Mouse (Mus musculus): ENCODE data around the gene Tubgcp5.

The Tubgcp5 gene

GRCm38 (mm10) chr7:55852787-55853186, 58.8 kb downstream of the Tubgcp5 start:
- DNase-seq (ENCODE audit: low spot score in 2 of 2), result no peak

GRCm38 (mm10) chr7:55855597-55855996, 61.6 kb downstream of the Tubgcp5 start:
- no peak for DNase-seq (ENCODE audit: low spot score in 2 of 2)

DNA sequence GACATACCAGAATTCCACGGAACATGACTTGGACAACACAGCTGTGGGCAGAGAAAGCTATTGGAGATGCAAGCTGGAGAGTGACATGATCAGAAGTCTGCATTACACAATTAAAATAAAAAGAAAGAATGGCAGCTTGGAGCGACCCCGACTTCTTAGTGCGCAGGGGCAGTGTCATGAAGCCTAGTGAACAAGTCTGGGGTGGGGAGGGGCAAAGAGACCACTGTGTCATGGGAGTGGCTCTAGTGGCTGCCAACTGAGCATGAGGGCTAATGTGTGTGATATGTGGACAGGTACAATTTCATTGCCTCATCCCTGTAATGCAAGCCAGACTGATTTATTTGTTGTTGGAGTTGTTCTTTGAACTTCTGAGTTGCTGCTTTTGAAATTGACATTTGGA, 62.8 kb downstream of the Tubgcp5 start:
- DNase-seq (ENCODE audit: low spot score in 2 of 2), result no peak

- DNase-seq (ENCODE audit: low spot score in 2 of 2), result no peak
These were observed 63.8 kb downstream of the Tubgcp5 start for GRCm38 (mm10) chr7:55857729-55858128.

- DNase-seq (ENCODE audit: low spot score in 2 of 2), result no peak
These were observed 65.0 kb downstream of the Tubgcp5 start for GRCm38 (mm10) chr7:55858836-55859517.

DNA sequence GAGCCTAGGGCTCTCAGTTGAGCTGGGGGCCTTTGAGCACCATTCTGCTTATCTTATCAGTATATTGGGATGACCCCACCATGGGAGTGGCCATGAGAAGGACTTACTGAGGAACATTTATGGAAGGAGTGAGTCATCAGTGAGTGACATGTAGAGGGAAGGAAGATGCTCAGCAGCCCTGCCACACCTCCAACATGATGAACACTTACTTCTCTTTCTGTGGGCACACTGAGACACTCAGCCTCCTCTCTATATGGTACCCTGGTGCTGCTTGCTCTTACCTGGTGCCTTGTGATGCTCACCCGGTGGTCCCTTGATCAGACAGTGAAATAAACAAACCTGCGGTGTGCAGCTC, 65.5 kb downstream of the Tubgcp5 start:
- no peak for DNase-seq (ENCODE audit: low spot score in 2 of 2)

DNA sequence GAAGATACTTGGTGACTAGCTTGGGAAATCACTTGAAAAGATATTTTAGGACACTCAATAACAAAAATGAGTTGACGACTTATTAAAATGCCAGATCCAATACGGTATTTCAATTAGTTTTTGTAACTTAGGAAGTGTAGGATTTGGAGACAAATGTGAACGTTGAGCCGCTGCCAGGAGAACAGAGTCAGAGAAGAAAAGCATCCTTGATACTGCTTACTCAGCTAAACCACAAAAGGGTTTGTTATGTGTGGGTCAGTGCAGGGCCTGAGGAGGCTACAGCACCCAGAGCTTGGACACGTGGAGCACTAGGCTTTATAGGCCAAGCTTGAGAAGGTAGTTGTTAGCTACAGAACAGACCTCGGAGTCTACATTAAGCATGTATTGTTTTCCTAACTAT, 66.0 kb downstream of the Tubgcp5 start:
- no peak for DNase-seq (ENCODE audit: low spot score in 2 of 2)

DNA sequence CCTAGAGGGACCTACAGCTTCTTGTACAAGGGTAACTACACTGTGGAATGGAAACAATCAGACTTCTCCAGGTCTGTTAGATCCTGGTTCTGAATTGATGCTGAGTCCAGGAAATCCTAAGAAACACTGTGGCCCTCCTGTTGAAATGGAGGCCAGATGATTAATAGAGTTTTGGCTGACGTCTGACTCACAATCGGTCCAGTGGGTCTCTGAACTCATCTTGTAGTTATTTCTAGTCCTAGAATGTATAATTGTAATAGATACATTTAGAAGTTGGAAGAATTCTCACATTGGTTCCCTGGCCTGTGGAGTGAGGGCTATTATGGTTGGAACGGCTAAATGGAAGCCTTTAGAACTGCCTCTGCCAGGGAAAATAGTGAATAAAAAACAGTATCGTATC, 67.2 kb downstream of the Tubgcp5 start:
- DNase-seq (ENCODE audit: low spot score in 2 of 2), result no peak

DNA sequence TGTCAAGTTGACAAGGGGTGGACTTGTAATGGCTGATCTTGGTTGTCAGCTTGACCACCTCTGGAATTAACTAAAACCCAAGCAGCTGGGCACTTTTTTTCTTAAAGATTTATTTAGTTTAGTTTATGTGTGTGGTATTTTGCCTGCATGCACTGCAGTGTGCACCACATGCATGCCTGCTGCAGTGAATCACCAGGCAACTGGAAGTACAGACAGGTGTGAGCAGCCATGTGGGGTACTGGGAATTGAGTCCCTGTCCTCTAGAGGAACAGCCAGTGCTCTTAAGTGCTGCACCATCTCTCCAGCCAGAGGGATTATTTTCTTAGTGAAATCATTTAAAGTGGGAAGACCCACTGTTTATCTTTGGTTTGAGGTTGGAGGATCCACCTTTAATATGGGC, 71.1 kb downstream of the Tubgcp5 start:
- DNase-seq (ENCODE audit: low spot score in 2 of 2), result no peak

GRCm38 (mm10) chr7:55865750-55866416, 71.9 kb downstream of the Tubgcp5 start:
- no peak for DNase-seq (ENCODE audit: low spot score in 2 of 2)

DNA sequence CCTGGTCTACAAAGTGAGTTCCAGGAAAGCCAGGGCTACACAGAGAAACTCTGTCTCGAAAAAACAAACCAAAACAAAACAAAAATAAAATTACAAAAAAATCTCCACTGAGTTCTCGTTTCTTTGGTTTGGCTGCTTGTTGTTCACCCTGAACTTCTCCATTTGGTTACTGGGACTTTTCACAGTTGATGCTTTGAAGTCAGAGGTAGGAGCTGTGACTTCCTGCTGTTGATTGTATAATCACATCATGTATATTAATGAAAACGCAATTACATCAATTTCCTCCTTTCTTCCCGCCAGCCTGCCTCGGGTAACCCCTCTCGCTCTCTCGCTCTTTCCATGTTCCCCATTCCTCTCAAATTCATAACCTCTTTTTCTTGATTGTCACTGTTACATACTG, 74.3 kb downstream of the Tubgcp5 start:
- no peak for DNase-seq (ENCODE audit: low spot score in 2 of 2)

- no peak for DNase-seq (ENCODE audit: low spot score in 2 of 2)
These were observed 75.3 kb downstream of the Tubgcp5 start for GRCm38 (mm10) chr7:55869220-55869619.

DNA sequence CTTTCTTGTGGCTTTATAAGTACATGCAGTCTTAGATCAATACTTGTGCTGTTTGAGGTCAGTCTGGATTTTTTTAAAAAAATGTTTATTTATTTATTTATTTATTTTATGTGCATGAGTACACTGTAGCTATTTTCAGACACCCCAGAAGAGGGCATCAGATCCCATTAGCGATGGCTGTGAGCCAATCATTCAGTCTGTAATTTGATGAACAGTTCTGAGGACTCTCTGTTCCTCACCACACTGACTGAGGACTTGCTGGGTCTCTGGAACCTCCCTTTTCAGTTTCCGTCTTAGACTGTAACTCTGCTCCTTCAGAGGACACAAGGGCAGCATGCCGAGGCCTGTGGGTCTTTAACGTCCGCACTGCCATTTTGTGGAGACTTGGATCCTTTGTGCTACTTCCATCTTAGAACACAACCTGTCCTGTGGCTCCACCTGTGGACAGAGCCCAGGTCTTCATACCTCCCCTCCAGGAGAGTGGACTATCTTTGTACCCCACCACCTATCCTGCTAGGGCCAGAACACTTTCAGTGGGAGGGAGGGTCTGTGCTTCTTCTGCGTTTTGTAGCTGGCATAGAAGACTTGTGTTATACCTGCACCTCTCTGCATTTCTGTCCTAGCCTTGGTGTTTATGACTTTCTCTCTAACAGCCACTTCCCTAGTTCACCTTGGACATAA, 76.5 kb downstream of the Tubgcp5 start:
- no peak for DNase-seq (ENCODE audit: low spot score in 2 of 2)

GRCm38 (mm10) chr7:55871476-55871875, 77.5 kb downstream of the Tubgcp5 start:
- no peak for DNase-seq (ENCODE audit: low spot score in 2 of 2)

DNA sequence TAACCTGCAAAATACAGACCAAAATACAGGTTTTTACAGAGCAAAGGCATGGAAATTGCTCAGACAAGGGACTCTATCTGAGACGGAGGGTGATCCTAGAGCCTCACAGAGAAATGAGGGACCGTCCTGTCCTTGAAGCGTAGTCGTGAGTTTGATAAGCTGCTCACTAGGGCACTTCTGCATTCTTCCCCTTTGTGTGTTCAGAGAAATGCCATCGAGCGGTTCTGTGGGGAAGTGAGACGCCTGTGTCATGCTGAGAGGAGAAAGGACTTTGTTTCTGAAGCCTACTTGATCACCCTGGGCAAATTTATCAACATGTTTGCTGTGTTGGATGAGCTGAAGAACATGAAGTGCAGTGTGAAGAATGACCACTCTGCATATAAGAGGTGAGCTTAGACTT, 80.7 kb downstream of the Tubgcp5 start:
- DNase-seq (ENCODE audit: low spot score in 2 of 2), result no peak

DNA sequence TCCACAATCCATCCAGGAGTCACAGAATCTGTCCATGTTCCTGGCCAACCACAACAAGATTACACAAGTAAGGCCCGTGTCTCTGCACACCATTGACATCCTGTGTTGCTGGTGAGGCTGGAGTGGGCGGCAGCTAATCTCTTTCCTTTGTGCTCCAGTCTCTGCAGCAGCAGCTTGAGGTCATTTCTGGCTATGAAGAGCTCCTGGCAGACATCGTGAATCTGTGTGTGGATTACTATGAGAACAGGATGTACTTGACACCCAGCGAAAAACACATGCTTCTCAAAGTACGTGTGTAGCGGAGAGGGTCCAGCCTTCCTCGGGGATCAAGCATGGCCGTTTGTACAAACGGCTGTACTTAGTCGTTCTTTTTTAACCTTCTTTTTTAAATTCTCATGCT, 83.8 kb downstream of the Tubgcp5 start:
- no peak for DNase-seq (ENCODE audit: low spot score in 2 of 2)

DNA sequence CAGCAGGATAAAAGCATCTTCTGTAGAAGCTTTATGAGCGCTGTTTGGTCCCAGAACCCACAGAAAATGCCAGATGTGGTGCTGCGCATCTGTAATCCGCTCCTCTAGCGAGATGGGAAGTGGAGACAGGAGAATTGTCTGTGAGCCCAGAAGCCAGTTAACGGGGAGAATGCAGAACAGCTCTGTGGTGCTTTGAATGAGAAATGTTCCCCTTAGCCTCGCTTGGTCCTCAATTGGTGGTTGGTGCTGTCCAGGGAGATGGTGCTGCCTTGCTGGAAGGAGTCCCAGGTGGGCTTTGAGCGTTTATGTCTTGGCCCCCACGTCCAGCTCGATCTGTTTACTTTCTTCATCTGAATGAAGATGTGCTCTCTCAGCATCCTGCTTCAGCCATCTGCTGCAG, 86.9 kb downstream of the Tubgcp5 start:
- DNase-seq (ENCODE audit: low spot score in 2 of 2), result no peak
